Mouse (Mus musculus) neural tube, embryonic 10.5 days (tissue): ENCODE data around the gene Hoxd11.
A peak's percentile ranks its signal among the peaks of the same experiment; 100 is the strongest.

ENCODE experiments used
- DNase-seq: peaks from one replicate; pipeline ENCODE4 v3.0.0-alpha.2; 2017; ENCODE audit warnings: low spot score; ENCODE audit errors: extremely low spot score

The Hoxd11 gene

GRCm38 (mm10) chr2:74680561-74681398 lies 1.4 kb downstream of the Hoxd11 start:
- no peak for DNase-seq

GRCm38 (mm10) chr2:74681594-74682531 lies 2.5 kb downstream of the Hoxd11 start:
- peak; percentile 74 for DNase-seq

GRCm38 (mm10) chr2:74682796-74683195 lies 3.4 kb downstream of the Hoxd11 start:
- DNase-seq: peak; percentile 66

GRCm38 (mm10) chr2:74683471-74683951 lies 4.2 kb downstream of the Hoxd11 start:
- DNase-seq: peak; percentile 71

GRCm38 (mm10) chr2:74684106-74684505 lies 4.7 kb downstream of the Hoxd11 start:
- peak; percentile 51 for DNase-seq

GRCm38 (mm10) chr2:74685059-74685603 lies 5.8 kb downstream of the Hoxd11 start:
- peak; percentile 26 for DNase-seq

- peak; percentile 77 for DNase-seq
Observed at GRCm38 (mm10) chr2:74686301-74686987, 7.1 kb downstream of the Hoxd11 start.

GRCm38 (mm10) chr2:74686988-74687697 lies 7.8 kb downstream of the Hoxd11 start:
- no peak for DNase-seq

- DNase-seq: peak; percentile 71
Observed at GRCm38 (mm10) chr2:74687698-74688555, 8.6 kb downstream of the Hoxd11 start.

- DNase-seq: no peak
Observed at GRCm38 (mm10) chr2:74688795-74689573, 9.6 kb downstream of the Hoxd11 start.

- DNase-seq: no peak
Observed at GRCm38 (mm10) chr2:74689574-74690337, 10.4 kb downstream of the Hoxd11 start.

GRCm38 (mm10) chr2:74690338-74690716 lies 11.0 kb downstream of the Hoxd11 start:
- no peak for DNase-seq

GRCm38 (mm10) chr2:74691022-74691951 lies 11.9 kb downstream of the Hoxd11 start, which contains the start of gene Hoxd10:
Gene Hoxd10, plus strand, starts transcription at chr2:74691924.
- peak; percentile 90 for DNase-seq

GRCm38 (mm10) chr2:74691995-74692807 lies 12.8 kb downstream of the Hoxd11 start:
- no peak for DNase-seq

GRCm38 (mm10) chr2:74692808-74693431 lies 13.6 kb downstream of the Hoxd11 start:
- peak; percentile 67 for DNase-seq
